Mouse (Mus musculus) spleen, adult 2 months (tissue): ENCODE results near the gene Notch4.

Experiments used
- CTCF ChIP-seq: fragments of 200-500 bp; IDR thresholded peaks from 2 replicates; pipeline ENCODE4 v1.5.1; 2011; ENCODE audit warnings: mild to moderate bottlenecking, inconsistent platforms; ENCODE audit not compliant: insufficient read depth, insufficient read length, insufficient replicate concordance; ENCODE audit errors: extremely low read depth
- POLR2A ChIP-seq: fragments of 200-500 bp; IDR thresholded peaks from 2 replicates; pipeline ENCODE4 v1.6.1; 2011; ENCODE audit warnings: low read depth, low read length, inconsistent platforms

DNA sequence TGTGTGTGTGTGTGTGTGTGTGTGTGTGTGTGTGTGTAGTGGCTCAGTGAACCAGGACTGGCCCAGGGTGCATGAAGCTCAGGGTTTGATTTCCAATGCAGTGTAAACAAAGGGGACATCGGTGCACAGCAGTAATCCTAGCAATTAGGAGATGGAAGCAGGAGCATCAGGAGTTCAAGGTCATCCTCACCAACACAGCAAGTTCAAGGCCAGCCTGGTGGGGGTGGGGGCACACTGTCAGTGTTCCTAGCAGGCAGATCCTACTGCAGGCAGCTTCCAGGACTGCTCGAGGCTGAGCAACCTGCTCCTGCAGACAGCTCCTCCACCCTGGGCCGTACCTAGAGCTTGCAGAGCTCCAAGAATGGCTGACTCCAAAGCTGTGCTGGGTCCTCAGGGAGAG lies 1.5 kb upstream of the Notch4 start:
- TF ChIP-seq POLR2A (no peak), CTCF (no peak)
